Mouse (Mus musculus) stomach, postnatal 0 days (tissue): Measurements from ENCODE around the gene Podn.

Source experiments
- CTCF ChIP-seq: IDR thresholded peaks from 2 replicates; pipeline ENCODE4 v1.5.1; 2016; ENCODE audit warnings: antibody characterized with exemption, low read depth, mild to moderate bottlenecking, moderate library complexity
- EP300 ChIP-seq: optimal IDR thresholded peaks from 2 replicates; pipeline ENCODE3; 2016; ENCODE audit warnings: antibody characterized with exemption

- no peak for TF ChIP-seq CTCF
- no peak for TF ChIP-seq EP300
Measured at GRCm38 (mm10) chr4:108072086-108072485, 24.2 kb downstream of the Podn start.
